Comparison of ENCODE assay signal across 18 mouse cellular contexts in the genomic region with DNA sequence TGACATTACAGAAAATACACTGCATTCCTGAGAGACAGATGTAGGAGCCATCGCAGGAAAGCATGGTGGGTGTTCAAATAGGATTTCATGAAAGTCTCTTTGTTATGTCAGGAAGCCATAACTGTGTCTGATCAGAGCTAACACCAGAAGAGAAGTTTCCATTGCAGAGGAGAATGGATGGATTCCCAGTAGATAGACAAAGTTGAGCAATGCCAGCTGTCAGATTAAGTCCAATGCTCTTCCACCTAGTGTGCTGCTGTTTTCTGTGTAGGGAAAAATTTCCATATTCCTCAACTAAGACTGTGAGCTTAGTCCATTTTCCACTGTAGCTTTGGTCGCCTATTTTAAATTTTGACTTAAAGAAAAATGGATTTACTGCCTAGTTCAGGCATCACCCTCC.
"Had no signal": no experiment of that assay in that cellular context is flagged by ENCODE, and none has a peak within 500 bp of the region (broad histone marks: within the 10 kb centered on the region; RNA-seq: fewer than 3 reads in every experiment).

No protein-coding gene starts in this region.

- H3K36me3 ChIP-seq: midbrain, embryonic 10.5 days; midbrain, embryonic 12.5 days; neural tube, embryonic 13.5 days; neural tube, embryonic 15.5 days; stomach, embryonic 15.5 days had no signal

- H3K9ac ChIP-seq: liver, embryonic 14.5 days; midbrain, embryonic 12.5 days; neural tube, embryonic 13.5 days; neural tube, embryonic 15.5 days; stomach, embryonic 15.5 days had no signal

- H3K27ac ChIP-seq: liver, embryonic 14.5 days; midbrain, embryonic 10.5 days; midbrain, embryonic 12.5 days; neural tube, embryonic 13.5 days; neural tube, embryonic 15.5 days; stomach, embryonic 15.5 days; stomach, postnatal 0 days had no signal

- H3K4me3 ChIP-seq: midbrain, embryonic 10.5 days; midbrain, embryonic 12.5 days; myocyte; neural tube, embryonic 13.5 days; neural tube, embryonic 15.5 days; stomach, embryonic 15.5 days had no signal

- ATAC-seq: lung, postnatal 0 days; midbrain, embryonic 16.5 days had no signal

- H3K4me1 ChIP-seq: stomach, embryonic 15.5 days had no signal

- H3K4me2 ChIP-seq: neural tube, embryonic 15.5 days; stomach, embryonic 15.5 days had no signal

- H3K9me3 ChIP-seq: midbrain, embryonic 10.5 days; midbrain, embryonic 12.5 days; neural tube, embryonic 13.5 days; neural tube, embryonic 15.5 days; stomach, embryonic 15.5 days had no signal

- DNase-seq: lung, adult 2 months; lung, postnatal 14 days; lung, postnatal 36 days; midbrain, embryonic 14.5 days; right cerebral cortex, postnatal 14 days; thymus, adult 2 months; thymus, postnatal 25 days; thymus, postnatal 4 days had no signal

- H3K27me3 ChIP-seq: midbrain, embryonic 12.5 days; neural tube, embryonic 13.5 days; neural tube, embryonic 15.5 days; stomach, embryonic 15.5 days had no signal
